In genomic region chr4:108338811-108339210, GRCm38 (mm10) we compare ENCODE assay signal across 10 mouse cellular contexts. TPM values are rescaled to one million over a fixed set of nuclear protein-coding genes. Genes with fewer than 3 reads are reported as not detected.
A peak's percentile ranks its signal among the peaks of the same experiment; 100 is the strongest.
DNase-seq lines count a peak whose midpoint lies in the region; ATAC-seq and TF ChIP-seq lines count a peak whose summit lies in the region.
"Had no signal": no experiment of that assay in that cellular context is flagged by ENCODE, and none has a peak within 500 bp of the region (broad histone marks: within the 10 kb centered on the region; RNA-seq: fewer than 3 reads in every experiment).

No protein-coding gene starts in this region.

- WGBS in forebrain, postnatal 0 days = 49% methylated on average over 10 of the region's 10 CpGs
- WGBS in thymus, adult 2 months = 91% methylated on average over 10 of the region's 10 CpGs

- no peak overlapping the region for H3K9ac ChIP-seq in forebrain, postnatal 0 days
- H3K9ac ChIP-seq: lung, embryonic 15.5 days had no signal

- intact Hi-C loops in left cerebral cortex, postnatal 10 days (cut with DNase I) = loop anchor here (5.0 to 10.0 kb wide), 3 partner anchors 123 to 216 kb away; no protein-coding TSS in a partner anchor
- intact Hi-C loops in left cerebral cortex, postnatal 36 days (cut with DNase I) = loop anchor here (2.0 to 5.0 kb wide), 2 partner anchors 120 to 238 kb away; partner anchors contain the start of genes Orc1, Prpf38a and Tut4

- 0 out of 2 replicates have a peak, but pooled peaks have one; percentile 1 for ATAC-seq in forebrain, postnatal 0 days
- ATAC-seq in inflammation-experienced regulatory T-cells, adult 6 months = no peak

- H3K4me2 ChIP-seq in forebrain, postnatal 0 days (ENCODE audit: low read depth) = no peak overlapping the region
- H3K4me2 ChIP-seq: lung, embryonic 15.5 days had no signal

- TF ChIP-seq CTCF in cortical plate, adult 2 months (IDR thresholded peaks at IDR 0.05; ENCODE audit: extremely low read depth, insufficient read depth, low read length) = no peak
- TF ChIP-seq CTCF in forebrain, postnatal 0 days (IDR thresholded peaks at IDR 0.05; ENCODE audit: low read depth) = no peak
- no peak for TF ChIP-seq CTCF in thymus, adult 2 months (IDR thresholded peaks at IDR 0.05; ENCODE audit: borderline replicate concordance, control insufficient read depth, extremely low read depth, insufficient read depth, low read length, poor library complexity)

- H3K36me3 ChIP-seq in forebrain, postnatal 0 days (ENCODE audit: insufficient read depth) = peaks cover 28% of the 10 kb centered on the region
- H3K36me3 ChIP-seq in thymus, adult 2 months (ENCODE audit: control insufficient read depth, insufficient read depth, low read length) = peaks cover 15% of the 10 kb centered on the region

- H3K4me1 ChIP-seq in cortical plate, adult 2 months (ENCODE audit: control insufficient read depth, insufficient read depth, low read length) = peaks cover 3% of the 10 kb centered on the region; the same call in 1 of the 2 replicates
- H3K4me1 ChIP-seq in forebrain, postnatal 0 days (ENCODE audit: insufficient read depth) = no peaks in the 10 kb centered on the region
- no peaks in the 10 kb centered on the region for H3K4me1 ChIP-seq in thymus, adult 2 months (replicated peaks; ENCODE audit: control insufficient read depth, insufficient read depth, low read length)

- no peaks in the 10 kb centered on the region for H3K9me3 ChIP-seq in forebrain, postnatal 0 days (ENCODE audit: low read length)
- H3K9me3 ChIP-seq: lung, embryonic 15.5 days had no signal

- peak overlapping the region; percentile 39 for H3K27ac ChIP-seq in cortical plate, adult 2 months (ENCODE audit: insufficient read depth, low read length)
- H3K27ac ChIP-seq in forebrain, postnatal 0 days (ENCODE audit: low read depth, low read length) = no peak overlapping the region
- no peak overlapping the region for H3K27ac ChIP-seq in thymus, adult 2 months (ENCODE audit: control insufficient read depth, insufficient read depth, low read length)
- H3K27ac ChIP-seq: lung, embryonic 15.5 days had no signal

- no peaks in the 10 kb centered on the region for H3K27me3 ChIP-seq in forebrain, postnatal 0 days (ENCODE audit: insufficient read depth, low read length)
- H3K27me3 ChIP-seq in thymus, adult 2 months (ENCODE audit: control insufficient read depth, insufficient read depth, low read length) = no peaks in the 10 kb centered on the region
- H3K27me3 ChIP-seq: lung, embryonic 15.5 days had no signal

- no peak overlapping the region for H3K4me3 ChIP-seq in cortical plate, adult 2 months (ENCODE audit: insufficient read depth, low read length)
- no peak overlapping the region for H3K4me3 ChIP-seq in forebrain, postnatal 0 days (ENCODE audit: low read depth, low read length)
- H3K4me3 ChIP-seq in thymus, adult 2 months (ENCODE audit: control insufficient read depth, insufficient read depth, low read length) = no peak overlapping the region
- H3K4me3 ChIP-seq: lung, embryonic 15.5 days had no signal

- DNase-seq in left cerebral cortex, adult 11 months (ENCODE audit: low spot score) = peak; percentile 61
- no peak for DNase-seq in left cerebral cortex, postnatal 10 days (ENCODE audit: extremely low spot score in 1 of 2, low spot score in 2 of 2)
- DNase-seq in forebrain, postnatal 0 days = no peak
- DNase-seq in left cerebral cortex, postnatal 36 days (ENCODE audit: low spot score in 2 of 2) = peak; percentile 63 to 82
- no peak for DNase-seq in thymus, adult 2 months
- no peak for DNase-seq in adrenal gland, adult 18-20 months (ENCODE audit: low spot score in 2 of 2)

- peak; percentile 52; the same call in 1 of the 2 replicates for TF ChIP-seq POLR2A in cortical plate, adult 2 months (IDR thresholded peaks at IDR 0.05; ENCODE audit: extremely low read depth, insufficient read depth, low read length)
- no peak for TF ChIP-seq POLR2A in thymus, adult 2 months (IDR thresholded peaks at IDR 0.05; ENCODE audit: control insufficient read depth, extremely low read depth, insufficient read depth, low read length, poor library complexity)

RNA-seq across cellular contexts. Expression of gene Coa7, which starts 10.9 kb away (rescaled TPM):
- total RNA-seq in left cerebral cortex, postnatal 10 days (2021) = 10 to 100 TPM; 36.8 to 39.7 TPM
- 17.5 and 20.7 TPM in 2 replicates for polyA plus RNA-seq in cortical plate, adult 2 months (2012; rRNA removed)
- 21.6 and 22.3 TPM in 2 replicates for total RNA-seq in forebrain, postnatal 0 days (2014; rRNA removed)
- polyA plus RNA-seq in forebrain, postnatal 0 days (2015; fragmentation: Nextera tagmentation; extraction: Ambion mirVana) = 59.5 and 66.0 TPM in 2 replicates
- total RNA-seq in left cerebral cortex, postnatal 36 days (2021) = 10 to 100 TPM; 25.7 to 28.9 TPM
- polyA plus RNA-seq in thymus, adult 2 months (2012; rRNA removed) = 9.4 and 10.0 TPM in 2 replicates
- polyA plus RNA-seq in inflammation-experienced regulatory T-cells, adult 6 months (2017; shearing (Covaris generic)) = 10 to 100 TPM; 16.1 to 26.8 (median 22.9) TPM
- 10 to 100 TPM; 40.6 to 42.5 TPM for total RNA-seq in adrenal gland, adult 18-20 months (2021)

RNA-seq across cellular contexts. Expression of gene Zyg11b, which starts 37.9 kb away (rescaled TPM):
- 100 to 1,000 TPM; 151 to 166 TPM for total RNA-seq in left cerebral cortex, postnatal 10 days (2021)
- 47.2 and 47.5 TPM in 2 replicates for polyA plus RNA-seq in cortical plate, adult 2 months (2012; rRNA removed)
- total RNA-seq in forebrain, postnatal 0 days (2014; rRNA removed) = 142 and 151 TPM in 2 replicates
- polyA plus RNA-seq in forebrain, postnatal 0 days (2015; fragmentation: Nextera tagmentation; extraction: Ambion mirVana) = 18.8 and 23.8 TPM in 2 replicates
- 100 to 1,000 TPM; 101 to 103 TPM for total RNA-seq in left cerebral cortex, postnatal 36 days (2021)
- 18.0 and 18.7 TPM in 2 replicates for polyA plus RNA-seq in thymus, adult 2 months (2012; rRNA removed)
- 10 to 100 TPM in 2 of 3 experiments, 1 to 10 TPM in 1; 7.5 to 14.1 (median 12.2) TPM for polyA plus RNA-seq in inflammation-experienced regulatory T-cells, adult 6 months (2017; shearing (Covaris generic))
- total RNA-seq in adrenal gland, adult 18-20 months (2021) = 10 to 100 TPM; 28.8 to 43.9 TPM

RNA-seq across cellular contexts. Expression of gene Shisal2a, which starts 44.3 kb away (rescaled TPM):
- total RNA-seq in left cerebral cortex, postnatal 10 days (2021) = not detected
- 0.29 TPM in 1 of 2 replicates, not detected in the other for polyA plus RNA-seq in cortical plate, adult 2 months (2012; rRNA removed)
- 1.9 TPM in 1 of 2 replicates, not detected in the other for total RNA-seq in forebrain, postnatal 0 days (2014; rRNA removed)
- polyA plus RNA-seq in forebrain, postnatal 0 days (2015; fragmentation: Nextera tagmentation; extraction: Ambion mirVana) = 3.0 and 4.9 TPM in 2 replicates
- total RNA-seq in left cerebral cortex, postnatal 36 days (2021) = not detected
- not detected in 2 replicates for polyA plus RNA-seq in thymus, adult 2 months (2012; rRNA removed)
- polyA plus RNA-seq in inflammation-experienced regulatory T-cells, adult 6 months (2017; shearing (Covaris generic)) = not detected
- 1 to 10 TPM; 3.2 to 7.0 TPM for total RNA-seq in adrenal gland, adult 18-20 months (2021)
- total RNA-seq: hematopoietic stem cell, adult 5-6 weeks had no signal

Comparison
In these comparisons a context has a peak if more than half of its experiments do, and no peak if none do; other contexts are left out.
1. DNase-seq: peak in left cerebral cortex, adult 11 months (single experiment) and left cerebral cortex, postnatal 36 days (2 of 2); none in left cerebral cortex, postnatal 10 days (0 of 2), forebrain, postnatal 0 days (single experiment), thymus, adult 2 months (single experiment) and adrenal gland, adult 18-20 months (0 of 2).